Mouse (Mus musculus) liver, adult (tissue): ENCODE results near the gene Gxylt1.

ENCODE experiments used
- GATA4 ChIP-seq: IDR thresholded peaks from 2 replicates; pipeline ENCODE4 v1.6.1; 2014; ENCODE audit warnings: mild to moderate bottlenecking, low read length; ENCODE audit not compliant: insufficient replicate concordance

Gxylt1 gene

DNA sequence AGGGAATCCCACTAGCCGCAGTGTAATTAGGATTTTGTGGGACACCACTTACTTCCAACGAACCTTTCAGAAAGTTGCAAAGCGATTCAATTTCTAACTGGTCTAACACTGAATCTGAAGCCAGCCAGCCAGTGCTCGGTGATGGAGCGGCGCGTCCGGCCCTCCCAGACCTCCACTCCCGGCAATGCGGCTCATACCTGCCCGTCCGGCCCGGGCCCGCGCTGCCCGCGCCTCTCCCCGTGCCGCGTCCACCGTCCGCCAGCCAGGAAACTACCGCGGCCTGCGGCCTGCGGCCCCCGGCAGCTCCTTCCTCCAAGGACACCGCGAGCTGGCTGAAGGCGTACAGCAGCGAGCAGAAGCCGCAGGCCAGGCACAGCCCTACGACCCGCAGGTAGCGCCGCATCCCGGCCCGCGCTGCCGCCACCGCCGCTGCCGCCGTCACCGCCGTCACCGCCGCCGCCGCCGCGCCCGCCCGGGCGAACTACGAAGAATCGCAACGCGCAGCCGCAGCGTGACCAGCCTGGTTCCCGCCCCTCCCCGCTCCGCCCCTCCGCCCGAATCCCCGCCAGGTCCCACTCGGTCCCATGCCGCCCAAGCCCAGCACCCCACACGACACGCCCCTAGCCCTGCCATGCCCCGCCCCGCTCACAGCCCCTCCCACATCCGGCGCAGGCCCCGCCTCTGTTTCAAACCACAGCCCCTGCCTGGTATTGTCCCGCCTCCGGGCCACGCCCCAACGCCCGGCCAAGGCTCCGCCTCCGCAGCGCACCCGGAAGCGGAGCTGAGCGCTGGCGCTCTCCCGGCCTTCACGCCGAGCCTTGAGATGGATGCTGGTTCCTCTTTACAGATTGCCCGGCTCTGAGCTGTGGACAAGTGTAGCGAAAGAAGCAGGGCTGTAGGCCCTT lies at the start of gene Gxylt1:
Gxylt1 (minus strand) TSS at position 501 of the 905 bp plus-strand sequence.
- no peak for TF ChIP-seq GATA4

DNA sequence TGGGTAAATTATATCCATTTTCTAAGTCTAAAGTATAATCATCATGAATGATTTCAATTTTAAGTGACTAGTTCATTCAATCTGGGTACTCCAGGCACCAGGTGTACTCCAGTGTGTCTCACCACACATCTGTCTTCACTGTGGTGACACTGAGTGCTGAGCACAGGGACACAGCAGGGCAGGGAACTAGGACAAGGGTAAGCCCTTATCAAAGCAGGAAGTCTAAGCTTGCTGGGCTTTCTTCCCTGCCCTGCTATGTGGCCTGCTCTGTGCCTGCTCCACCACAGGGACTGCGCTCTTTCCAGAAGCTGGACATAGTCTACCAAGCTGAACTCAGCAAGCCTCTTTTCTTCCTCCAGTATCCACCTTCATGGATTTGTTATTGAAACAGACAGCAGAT lies 43.8 kb upstream of the Gxylt1 start:
- peak; percentile 47; the same call in 1 of the 2 replicates for TF ChIP-seq GATA4

DNA sequence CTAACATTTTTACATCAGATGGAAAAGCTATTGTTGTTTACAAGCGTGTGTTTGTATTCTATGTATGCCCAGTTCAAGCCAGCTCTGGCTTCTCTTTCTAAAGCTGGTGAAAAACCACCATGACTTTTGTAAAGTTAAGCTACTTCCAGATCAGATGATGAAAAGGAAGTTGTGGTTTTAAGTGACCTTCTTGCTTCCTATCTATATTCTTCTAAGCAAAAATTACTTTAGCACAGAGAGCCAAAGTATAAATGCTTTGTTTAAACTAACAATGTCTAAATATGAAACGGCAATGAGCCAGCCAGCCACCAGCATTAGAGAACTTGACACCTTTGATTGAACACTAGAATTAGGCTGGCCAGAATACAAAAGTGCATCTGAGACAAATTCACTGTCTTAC lies 23.2 kb upstream of the Gxylt1 start:
- TF ChIP-seq GATA4, result no peak

DNA sequence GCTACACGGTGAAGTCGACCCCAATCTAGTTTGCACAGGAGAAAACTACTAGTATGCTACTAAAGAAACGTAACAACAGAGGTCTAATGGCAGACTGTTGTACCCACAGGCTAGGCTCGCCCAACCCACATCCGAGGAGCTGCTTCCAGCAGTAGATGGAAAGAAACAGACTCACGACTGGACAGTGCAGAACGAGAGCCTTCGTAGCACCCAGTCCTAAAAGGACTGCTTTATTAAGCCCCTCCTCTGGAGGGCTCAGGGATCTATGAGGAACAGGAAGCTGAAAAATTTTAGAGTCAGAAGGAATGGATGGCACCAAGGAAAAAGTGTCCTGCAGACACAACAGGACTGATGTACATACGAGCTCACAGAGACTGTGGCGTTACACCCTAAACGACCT lies 19.5 kb upstream of the Gxylt1 start:
- TF ChIP-seq GATA4, result no peak

DNA sequence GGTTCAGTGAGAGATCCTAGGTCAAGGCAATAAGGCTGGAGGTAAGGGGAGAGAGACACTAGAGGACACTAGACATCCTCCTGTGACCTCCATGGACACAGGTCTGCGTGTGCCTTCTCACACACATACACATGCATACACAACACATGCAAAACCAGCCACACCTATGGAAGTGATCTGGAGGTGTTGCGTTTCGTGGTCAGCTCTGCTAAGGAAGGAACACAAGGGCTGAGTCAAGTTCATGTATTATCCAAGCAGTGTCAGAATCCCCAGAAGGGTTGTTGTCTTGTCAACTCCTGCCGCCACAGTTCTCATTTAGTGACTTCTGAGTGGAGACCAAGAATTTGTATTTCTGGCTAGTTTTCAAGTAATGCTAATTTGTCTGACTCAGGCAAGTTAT lies 13.3 kb upstream of the Gxylt1 start:
- no peak for TF ChIP-seq GATA4

DNA sequence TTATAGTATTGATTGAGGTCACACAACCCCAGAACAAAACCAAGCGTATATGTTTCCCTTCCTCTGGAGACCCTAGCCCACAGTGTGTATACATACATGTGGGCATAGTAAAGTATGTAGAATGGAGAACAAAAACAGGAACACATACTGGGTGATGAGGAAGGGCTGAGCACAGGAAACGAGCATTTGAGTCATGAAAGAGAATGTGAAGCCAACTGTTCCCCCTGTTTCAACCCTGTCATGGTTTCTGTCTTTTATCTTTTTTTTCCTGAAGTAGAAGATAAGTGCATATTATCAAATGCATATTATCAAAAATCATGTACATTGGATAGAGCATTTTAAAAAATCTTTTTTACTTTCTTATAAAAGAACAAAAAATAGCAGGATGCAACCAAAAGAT lies 12.6 kb upstream of the Gxylt1 start:
- no peak for TF ChIP-seq GATA4

DNA sequence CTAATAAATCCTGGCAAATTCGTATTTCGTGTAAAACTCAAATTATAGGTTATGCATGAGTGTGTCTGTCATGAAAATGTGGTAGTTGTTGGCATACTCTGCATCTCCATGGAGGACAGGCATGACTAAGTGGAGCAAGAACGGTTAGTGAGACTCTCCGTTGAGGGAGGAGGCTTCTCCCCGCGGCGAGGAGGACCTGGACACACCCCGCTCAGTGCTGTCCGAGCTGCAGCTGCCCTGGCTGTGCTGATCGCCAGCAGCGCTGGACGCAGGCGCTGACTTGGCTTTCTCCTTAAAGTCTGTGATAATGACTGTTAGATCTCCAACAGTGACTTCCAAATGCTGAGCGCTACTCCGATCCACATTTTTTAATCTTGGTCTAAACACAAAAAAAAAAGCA lies 10.3 kb upstream of the Gxylt1 start:
- TF ChIP-seq GATA4, result no peak

DNA sequence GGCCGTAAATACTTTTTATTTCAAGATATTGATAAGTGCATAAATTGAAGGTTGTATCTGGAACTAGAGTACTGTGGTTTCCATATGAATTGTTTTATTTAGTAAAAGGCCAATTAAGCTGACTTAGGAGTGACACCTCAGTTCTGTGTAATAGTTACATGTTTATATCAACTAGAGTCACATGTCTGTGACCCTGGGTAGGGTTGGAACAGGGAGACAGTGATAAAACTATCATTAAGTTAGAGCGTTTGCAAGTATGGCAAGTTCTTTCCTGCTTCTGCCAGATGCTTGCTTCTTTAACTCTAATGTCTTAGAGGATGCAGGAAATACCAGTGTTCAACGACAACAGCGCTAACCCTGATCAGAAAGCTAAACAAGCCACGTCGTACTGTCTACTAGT lies 9.3 kb upstream of the Gxylt1 start:
- TF ChIP-seq GATA4, result no peak

DNA sequence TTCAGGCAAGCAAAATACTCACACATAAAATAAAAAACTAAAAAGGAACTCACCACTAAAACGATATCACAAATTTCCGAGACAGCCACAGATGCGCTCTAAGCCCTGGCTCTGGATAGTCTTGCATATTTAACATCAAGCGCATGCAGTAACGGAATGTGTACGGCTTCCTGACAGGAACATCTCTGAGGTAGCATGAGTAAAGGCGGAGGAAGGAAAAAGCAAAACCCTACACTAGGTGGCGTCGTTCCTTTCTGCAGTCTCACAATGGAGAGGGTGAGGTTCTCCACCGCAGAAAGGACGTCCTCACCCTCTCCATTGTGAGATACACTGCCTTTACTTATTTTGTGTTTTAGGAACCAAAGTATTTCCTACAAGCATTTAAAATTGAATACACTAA lies 8.4 kb upstream of the Gxylt1 start:
- no peak for TF ChIP-seq GATA4

DNA sequence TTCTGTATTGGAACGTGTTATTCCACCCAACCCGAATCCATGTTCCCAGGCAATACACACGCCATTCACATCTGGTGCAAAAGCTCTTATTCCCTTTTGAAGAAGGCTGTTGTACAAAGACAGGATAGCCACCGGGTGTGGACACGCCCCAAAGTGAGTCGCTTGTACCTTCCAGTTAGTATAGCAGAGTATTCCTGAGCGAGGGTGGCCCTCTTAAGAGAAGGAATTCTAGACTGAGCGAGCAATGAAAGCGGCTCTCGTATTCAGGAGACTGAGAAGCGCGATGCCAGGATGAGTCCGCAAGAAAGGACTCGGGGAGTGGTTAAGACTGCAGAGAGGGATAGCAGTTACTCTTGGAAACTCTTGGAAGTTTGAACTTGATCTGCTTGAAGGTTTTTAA lies 1.3 kb upstream of the Gxylt1 start:
- no peak for TF ChIP-seq GATA4

DNA sequence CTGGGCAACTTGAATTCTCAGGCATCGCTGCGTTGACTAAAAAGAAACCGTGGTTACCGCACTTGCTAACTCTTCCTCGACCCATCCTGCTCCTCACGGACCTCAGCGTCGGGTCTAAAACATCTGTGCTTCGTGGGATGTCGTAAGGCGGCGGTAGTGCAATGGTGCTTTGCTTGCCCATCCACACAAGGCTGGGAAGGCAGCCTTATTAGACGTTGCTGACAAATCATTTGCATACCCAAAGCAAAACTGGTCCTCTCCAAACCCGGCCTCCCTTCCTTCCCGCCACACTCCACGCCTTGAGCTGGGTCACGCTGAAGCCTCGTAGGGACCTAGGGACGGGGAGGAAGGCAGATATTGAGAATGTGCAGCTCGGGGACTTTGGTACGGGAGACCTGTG lies 644 bp upstream of the Gxylt1 start:
- no peak for TF ChIP-seq GATA4

DNA sequence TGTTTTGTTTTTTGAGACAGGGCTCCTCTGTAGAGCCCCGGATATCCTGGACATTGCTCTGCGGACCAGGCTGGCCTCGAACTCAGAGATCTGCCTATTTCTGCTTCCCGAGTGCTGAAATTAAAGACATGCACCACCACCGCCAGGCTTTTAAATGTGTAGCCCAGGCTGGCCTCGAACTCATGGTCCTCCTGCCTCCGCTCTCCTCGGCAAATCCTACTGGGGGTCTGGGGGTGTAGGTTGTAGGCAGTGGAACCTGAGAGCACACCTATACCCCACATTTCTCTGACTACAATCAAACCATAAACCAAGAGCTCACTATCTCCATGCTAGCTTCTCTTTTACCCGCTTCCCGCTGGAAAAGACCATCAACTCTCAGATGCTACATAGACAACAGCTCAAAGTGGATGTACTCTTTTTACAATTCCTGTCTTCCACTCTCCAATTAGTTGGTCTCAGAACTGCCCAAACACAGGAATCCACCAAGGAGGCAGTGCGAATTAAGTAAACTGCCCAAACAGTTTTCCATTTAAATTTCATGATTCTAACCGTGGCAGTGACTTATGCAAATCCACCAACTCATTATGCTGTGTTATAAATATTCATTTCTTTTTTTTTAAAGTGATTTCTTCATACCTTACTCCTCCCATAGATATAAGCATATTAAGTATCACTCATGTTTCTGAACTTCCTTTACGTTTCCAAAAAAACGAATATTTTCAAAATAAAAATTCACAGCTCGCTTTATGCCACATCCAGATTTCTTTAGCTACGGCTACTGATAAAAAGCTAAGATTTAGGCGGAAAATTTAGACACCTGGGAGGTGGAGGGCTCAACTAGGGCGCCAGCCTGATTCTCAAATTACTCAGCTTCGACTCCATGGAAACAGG lies 946 bp downstream of the Gxylt1 start:
- no peak for TF ChIP-seq GATA4

DNA sequence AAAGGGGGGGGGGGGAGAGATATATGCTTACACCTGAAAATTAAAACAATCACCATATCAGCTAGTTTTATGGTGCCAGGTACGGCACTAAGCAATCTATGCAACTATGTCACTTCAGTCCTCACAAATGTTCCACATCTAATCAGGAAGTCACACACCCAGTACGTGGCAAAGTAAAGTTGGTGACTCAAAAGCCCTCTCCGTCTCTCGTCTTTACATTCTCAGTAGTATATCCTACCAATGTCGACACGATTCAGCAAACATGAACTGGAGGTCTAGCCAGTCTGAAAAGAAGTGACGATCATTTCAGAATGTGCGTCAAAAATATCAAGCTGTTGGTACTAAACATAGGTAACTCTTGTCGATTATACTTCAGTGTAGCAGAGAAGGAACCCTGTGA lies 2.0 kb downstream of the Gxylt1 start:
- TF ChIP-seq GATA4, result no peak

DNA sequence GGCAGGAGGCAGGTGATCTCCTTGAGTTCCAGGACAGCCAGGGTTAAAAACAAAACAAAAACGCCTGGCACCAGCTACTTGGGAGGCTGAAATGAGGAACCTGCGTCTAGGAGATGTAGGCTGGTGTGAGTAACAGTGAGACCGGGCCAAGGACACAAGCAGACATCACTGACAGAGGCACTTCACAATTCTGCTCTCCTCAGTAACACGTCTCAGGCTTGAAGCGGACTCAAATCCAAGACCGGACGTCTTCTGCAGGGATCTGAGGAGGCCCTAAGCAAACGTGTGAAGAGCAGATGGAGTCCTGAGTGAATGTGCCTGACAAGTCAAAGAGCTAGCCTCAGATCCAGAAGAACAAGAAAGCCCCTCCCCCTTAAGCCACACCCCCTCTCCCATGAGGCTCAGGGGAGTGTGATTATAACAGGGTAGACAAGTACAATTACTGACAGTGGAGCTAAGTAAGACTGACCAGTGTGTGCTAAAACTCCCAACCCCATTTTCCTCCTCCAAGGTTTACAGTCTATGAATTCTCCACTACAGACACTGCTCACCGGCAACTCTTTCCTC lies 4.6 kb downstream of the Gxylt1 start:
- no peak for TF ChIP-seq GATA4

DNA sequence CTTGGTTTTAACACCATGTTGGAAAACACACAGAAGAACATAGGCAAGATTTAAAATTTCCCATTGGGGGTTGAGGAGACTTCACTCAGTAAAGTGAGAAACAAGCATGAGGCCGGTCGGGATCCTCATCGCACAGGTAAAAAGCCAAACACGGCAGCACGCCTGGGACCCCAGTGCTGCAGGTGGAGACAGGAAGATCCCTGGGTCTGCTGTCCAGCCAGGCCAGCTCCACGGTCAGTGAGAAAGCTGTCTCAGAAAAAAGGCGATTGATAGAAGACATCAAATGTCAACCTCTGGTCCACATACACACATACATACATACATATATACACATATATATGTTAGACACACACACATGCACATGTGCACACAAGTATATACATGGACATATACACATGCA lies 5.4 kb downstream of the Gxylt1 start:
- no peak for TF ChIP-seq GATA4

DNA sequence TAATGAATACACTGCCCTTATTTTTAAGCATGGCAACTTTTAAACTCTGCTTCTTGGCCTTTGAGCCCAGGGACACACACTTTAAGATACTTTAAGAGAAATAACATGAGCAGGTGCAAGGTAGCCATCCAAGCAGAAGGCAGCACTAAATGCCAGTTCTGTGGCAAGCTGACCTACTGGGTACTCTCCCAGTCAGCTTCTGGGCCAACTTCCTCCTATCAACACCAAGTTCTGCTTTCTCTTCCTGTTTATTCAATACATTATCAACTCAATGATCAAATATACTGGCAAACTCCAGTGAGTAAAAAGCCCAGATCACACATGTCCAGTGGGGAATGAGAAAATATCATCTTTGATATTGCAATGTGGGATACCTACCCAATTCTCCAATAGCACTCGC lies 7.0 kb downstream of the Gxylt1 start:
- no peak for TF ChIP-seq GATA4
